Mouse (Mus musculus) embryonic facial prominence, embryonic 13.5 days (tissue): ENCODE results near the gene Wee1. TPM values are rescaled to one million over a fixed set of nuclear protein-coding genes. Genes with fewer than 3 reads are reported as not detected.
A peak's percentile ranks its signal among the peaks of the same experiment; 100 is the strongest.

Source experiments
- ATAC-seq: fragments of 200-750 bp; cut with Nextera tagmentation; 2 replicates; pipeline ENCODE4 v1.8.0; 2017; ENCODE audit warnings: low read depth; ENCODE audit not compliant: insufficient number of reproducible peaks, insufficient read depth, low FRiP score, low TSS enrichment
- H3K27ac ChIP-seq: fragments of 300-500 bp; sonication (generic); 2 replicates; pipeline ENCODE4 v1.5.1; 2015; ENCODE audit warnings: moderate library complexity, mild to moderate bottlenecking, inconsistent platforms
- H3K27me3 ChIP-seq: fragments of 300-500 bp; sonication (generic); 2 replicates; pipeline ENCODE4 v1.6.1; 2015; ENCODE audit warnings: mild to moderate bottlenecking, inconsistent platforms
- H3K36me3 ChIP-seq: fragments of 300-500 bp; sonication (generic); 2 replicates; pipeline ENCODE4 v1.6.1; 2015; ENCODE audit warnings: mild to moderate bottlenecking, inconsistent platforms
- H3K4me1 ChIP-seq: fragments of 300-500 bp; sonication (generic); 2 replicates; pipeline ENCODE4 v1.6.1; 2015; ENCODE audit warnings: inconsistent platforms
- H3K4me2 ChIP-seq: fragments of 300-500 bp; sonication (generic); 2 replicates; pipeline ENCODE4 v1.6.1; 2015; ENCODE audit warnings: moderate library complexity, mild to moderate bottlenecking, inconsistent platforms
- H3K4me3 ChIP-seq: fragments of 300-500 bp; sonication (generic); 2 replicates; pipeline ENCODE4 v1.5.1; 2015; ENCODE audit warnings: mild to moderate bottlenecking, inconsistent platforms
- H3K9ac ChIP-seq: fragments of 300-500 bp; sonication (generic); 2 replicates; pipeline ENCODE4 v1.6.1; 2015; ENCODE audit warnings: mild to moderate bottlenecking, inconsistent platforms
- H3K9me3 ChIP-seq: fragments of 300-500 bp; sonication (generic); 2 replicates; pipeline ENCODE4 v1.6.1; 2016; ENCODE audit warnings: inconsistent platforms
- WGBS: fragments of 180-500 bp; shearing (Covaris S2); methylation state at CpG from one replicate; pipeline ENCODE4 v1.1.7; 2015; ENCODE audit warnings: mixed read lengths; 5-methylcytosine and 5-hydroxymethylcytosine counted together
- polyA plus RNA-seq: library from polyadenylated mRNA; unstranded; fragments of >200 nt; fragmentation: Nextera tagmentation; extraction: Ambion mirVana; gene quantifications from 2 replicates; pipeline ENCODE4 v1.2.1, GENCODE M21; 2015

The Wee1 gene
- polyA plus RNA-seq, 1 experiment from 2014 or later = 27.2 TPM

GRCm38 (mm10) chr7:110163024-110163423 lies 41.2 kb downstream of the Wee1 start:
- no peaks in the 10 kb centered on the region for H3K36me3 ChIP-seq
- no peaks in the 10 kb centered on the region for H3K9me3 ChIP-seq
- H3K4me2 ChIP-seq = no peak overlapping the region
- no peaks in the 10 kb centered on the region for H3K27me3 ChIP-seq
- H3K9ac ChIP-seq = no peak overlapping the region
- H3K27ac ChIP-seq = no peak overlapping the region
- no peak overlapping the region for H3K4me3 ChIP-seq
- WGBS = 87% methylated on average over 6 of the region's 6 CpGs
- H3K4me1 ChIP-seq = 0 out of 2 replicates have a peak, but pooled peaks cover 4% of the 10 kb centered on the region
- ATAC-seq = no peak

GRCm38 (mm10) chr7:110164103-110164681 lies 42.3 kb downstream of the Wee1 start:
- ATAC-seq = peak; percentile 76
- Histone ChIP-seq H3K27ac (peak overlapping the region; percentile 91), H3K4me3 (peak overlapping the region; percentile 53), H3K4me1 (0 out of 2 replicates have a peak, but pooled peaks cover 4% of the 10 kb centered on the region), H3K9me3 (no peaks in the 10 kb centered on the region), H3K27me3 (no peaks in the 10 kb centered on the region), H3K9ac (peak overlapping the region; percentile 75), H3K36me3 (no peaks in the 10 kb centered on the region), H3K4me2 (peak overlapping the region; percentile 88)
- WGBS = under 1% methylated on average over 24 of the region's 24 CpGs

- WGBS = under 1% methylated on average over 20 of the region's 20 CpGs
- Histone ChIP-seq H3K27me3 (no peaks in the 10 kb centered on the region), H3K4me1 (0 out of 2 replicates have a peak, but pooled peaks cover 4% of the 10 kb centered on the region), H3K9me3 (no peaks in the 10 kb centered on the region), H3K4me3 (peak overlapping the region; percentile 53), H3K27ac (peak overlapping the region; percentile 91), H3K9ac (peak overlapping the region; percentile 75), H3K4me2 (peak overlapping the region; percentile 88), H3K36me3 (no peaks in the 10 kb centered on the region)
- ATAC-seq = peak; percentile 85
Measured at GRCm38 (mm10) chr7:110164712-110165122, 42.9 kb downstream of the Wee1 start.

- Histone ChIP-seq H3K36me3 (no peaks in the 10 kb centered on the region), H3K27ac (no peak overlapping the region), H3K27me3 (no peaks in the 10 kb centered on the region), H3K4me3 (no peak overlapping the region), H3K4me1 (0 out of 2 replicates have a peak, but pooled peaks cover 4% of the 10 kb centered on the region), H3K9ac (no peak overlapping the region), H3K9me3 (no peaks in the 10 kb centered on the region), H3K4me2 (no peak overlapping the region)
- ATAC-seq = no peak
- 59% methylated on average over 8 of the region's 8 CpGs for WGBS
Measured at GRCm38 (mm10) chr7:110166233-110166632, 44.4 kb downstream of the Wee1 start.

- H3K4me2 ChIP-seq = no peak overlapping the region
- no peak overlapping the region for H3K4me3 ChIP-seq
- H3K4me1 ChIP-seq = no peaks in the 10 kb centered on the region
- H3K36me3 ChIP-seq = no peaks in the 10 kb centered on the region
- H3K27me3 ChIP-seq = no peaks in the 10 kb centered on the region
- H3K9ac ChIP-seq = no peak overlapping the region
- 86% methylated on average over 7 of the region's 7 CpGs for WGBS
- ATAC-seq = no peak
- no peaks in the 10 kb centered on the region for H3K9me3 ChIP-seq
- H3K27ac ChIP-seq = no peak overlapping the region
Measured at GRCm38 (mm10) chr7:110179208-110179607, 57.4 kb downstream of the Wee1 start.

- H3K4me2 ChIP-seq = no peak overlapping the region
- ATAC-seq = no peak
- no peak overlapping the region for H3K27ac ChIP-seq
- no peak overlapping the region for H3K4me3 ChIP-seq
- no peaks in the 10 kb centered on the region for H3K27me3 ChIP-seq
- no peaks in the 10 kb centered on the region for H3K4me1 ChIP-seq
- no peaks in the 10 kb centered on the region for H3K36me3 ChIP-seq
- no peak overlapping the region for H3K9ac ChIP-seq
- no peaks in the 10 kb centered on the region for H3K9me3 ChIP-seq
Measured at GRCm38 (mm10) chr7:110180613-110181012, 58.8 kb downstream of the Wee1 start.

- ATAC-seq = no peak
- H3K27me3 ChIP-seq = no peaks in the 10 kb centered on the region
- no peaks in the 10 kb centered on the region for H3K4me1 ChIP-seq
- H3K9ac ChIP-seq = no peak overlapping the region
- no peak overlapping the region for H3K4me3 ChIP-seq
- H3K4me2 ChIP-seq = no peak overlapping the region
- H3K36me3 ChIP-seq = no peaks in the 10 kb centered on the region
- WGBS = 59% methylated on average over 8 of the region's 8 CpGs
- no peak overlapping the region for H3K27ac ChIP-seq
- H3K9me3 ChIP-seq = no peaks in the 10 kb centered on the region
Measured at GRCm38 (mm10) chr7:110181446-110181845, 59.6 kb downstream of the Wee1 start.

- H3K9ac ChIP-seq = no peak overlapping the region
- 84% methylated on average over 3 of the region's 3 CpGs for WGBS
- no peaks in the 10 kb centered on the region for H3K36me3 ChIP-seq
- H3K4me1 ChIP-seq = no peaks in the 10 kb centered on the region
- no peaks in the 10 kb centered on the region for H3K27me3 ChIP-seq
- H3K4me3 ChIP-seq = no peak overlapping the region
- no peak overlapping the region for H3K27ac ChIP-seq
- no peak overlapping the region for H3K4me2 ChIP-seq
- ATAC-seq = no peak
- H3K9me3 ChIP-seq = no peaks in the 10 kb centered on the region
Measured at GRCm38 (mm10) chr7:110184608-110185007, 62.8 kb downstream of the Wee1 start.

- Histone ChIP-seq H3K9ac (no peak overlapping the region), H3K4me1 (peaks cover 5% of the 10 kb centered on the region; the same call in 1 of the 2 replicates), H3K4me2 (no peak overlapping the region), H3K27ac (peak overlapping the region; percentile 30; the same call in 1 of the 2 replicates), H3K36me3 (no peaks in the 10 kb centered on the region), H3K27me3 (no peaks in the 10 kb centered on the region), H3K9me3 (no peaks in the 10 kb centered on the region), H3K4me3 (no peak overlapping the region)
- no peak for ATAC-seq
- 49% methylated on average over 7 of the region's 7 CpGs for WGBS
Measured at GRCm38 (mm10) chr7:110189951-110190350, 68.1 kb downstream of the Wee1 start.

Other genes with a start within 250 kb of the Wee1 start
- gene Dennd5a, start 161.6 kb upstream of the Wee1 start, polyA plus RNA-seq = 38.0 and 44.3 TPM in 2 replicates
- 73.4 and 74.6 TPM in 2 replicates for gene Tmem41b, start 135.1 kb upstream of the Wee1 start, polyA plus RNA-seq
- 43.5 and 44.9 TPM in 2 replicates for gene Ipo7, start 103.8 kb upstream of the Wee1 start, polyA plus RNA-seq
- gene Zfp143, start 60.8 kb upstream of the Wee1 start, polyA plus RNA-seq = 18.0 and 19.8 TPM in 2 replicates
- gene Swap70, start 99.7 kb downstream of the Wee1 start, polyA plus RNA-seq = 42.1 and 49.5 TPM in 2 replicates